Mouse (Mus musculus) MN1 (cell line): ENCODE data around the gene 2410015M20Rik.
"Not testable (repeated sequence)": the region's sequence is repeated elsewhere in the genome, so short reads cannot be mapped to it uniquely, and the experiment has no call there.

ENCODE experiments used
- DNase-seq: peaks from one replicate; pipeline ENCODE4 v3.0.0-alpha.2; 2016; ENCODE audit warnings: low spot score

The 2410015M20Rik gene

DNA sequence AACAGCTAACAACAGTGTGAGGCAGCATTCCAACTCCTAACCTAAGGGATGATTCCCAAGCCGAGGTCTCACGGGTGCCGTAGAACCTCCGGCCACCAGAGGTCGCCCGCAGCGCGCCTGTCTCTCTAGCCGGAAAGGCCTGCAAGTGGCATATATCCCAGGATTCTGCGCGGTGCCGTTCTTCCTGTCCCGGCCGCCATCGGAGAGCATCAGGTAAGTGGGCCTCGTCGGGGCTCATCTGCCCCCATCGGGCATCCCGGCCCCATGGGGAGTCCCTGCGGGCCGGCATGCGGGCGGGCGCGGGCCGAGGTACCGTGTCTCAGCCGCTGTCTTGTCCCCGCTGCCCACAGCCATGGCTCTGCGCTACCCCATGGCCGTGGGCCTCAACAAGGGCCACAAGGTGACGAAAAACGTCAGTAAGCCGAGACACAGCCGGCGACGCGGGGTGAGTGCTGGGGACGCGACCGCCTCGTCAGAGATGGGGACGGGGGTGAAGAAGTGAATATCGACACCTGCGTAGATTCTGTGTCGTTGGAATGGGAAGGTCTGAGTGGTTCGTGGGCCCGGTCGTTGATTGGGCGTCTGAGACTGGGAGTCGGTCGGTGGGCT, 3.8 kb upstream of the 2410015M20Rik start, which contains the start of gene Rpl36:
Rpl36 (plus strand) TSS at position 181 of the 609 bp plus-strand sequence.
- peak; percentile 97 for DNase-seq

GRCm38 (mm10) chr17:56612565-56612939, 3.0 kb upstream of the 2410015M20Rik start:
- DNase-seq, result not testable (repeated sequence)

DNA sequence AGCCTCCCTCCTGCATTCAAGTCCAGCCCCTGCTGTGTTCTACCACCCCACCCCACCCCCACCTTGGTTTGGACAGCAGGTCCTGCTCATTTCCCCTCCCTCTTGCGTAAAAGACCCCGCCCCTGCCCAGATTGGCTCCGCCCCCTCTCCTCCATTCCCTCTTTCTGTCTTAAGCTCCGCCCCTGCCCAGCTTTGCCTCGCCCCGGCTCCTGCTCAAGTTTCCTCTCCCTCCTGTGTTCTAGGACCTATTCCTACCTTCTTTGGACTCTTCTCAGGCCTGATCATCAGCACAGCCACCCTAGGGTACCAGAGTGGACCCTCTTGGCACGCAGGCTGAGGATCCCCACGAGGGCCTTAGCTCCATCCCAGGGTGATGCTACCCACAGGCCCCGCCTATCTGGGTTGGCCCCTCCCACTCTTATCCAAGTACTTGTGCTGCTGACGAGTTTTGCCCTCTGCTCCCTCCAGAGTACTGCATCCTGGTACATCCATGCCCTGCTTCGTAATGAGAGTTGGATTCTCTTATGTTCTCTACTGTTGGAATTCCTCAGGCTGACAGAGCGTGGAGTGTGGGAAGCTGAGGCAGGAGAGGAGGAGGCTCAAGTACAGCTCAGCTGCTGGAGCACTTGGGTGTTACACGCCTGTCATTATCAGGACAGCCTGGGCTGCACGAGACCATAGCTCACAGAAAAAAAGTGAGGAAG, 2.4 kb upstream of the 2410015M20Rik start:
- no peak for DNase-seq

DNA sequence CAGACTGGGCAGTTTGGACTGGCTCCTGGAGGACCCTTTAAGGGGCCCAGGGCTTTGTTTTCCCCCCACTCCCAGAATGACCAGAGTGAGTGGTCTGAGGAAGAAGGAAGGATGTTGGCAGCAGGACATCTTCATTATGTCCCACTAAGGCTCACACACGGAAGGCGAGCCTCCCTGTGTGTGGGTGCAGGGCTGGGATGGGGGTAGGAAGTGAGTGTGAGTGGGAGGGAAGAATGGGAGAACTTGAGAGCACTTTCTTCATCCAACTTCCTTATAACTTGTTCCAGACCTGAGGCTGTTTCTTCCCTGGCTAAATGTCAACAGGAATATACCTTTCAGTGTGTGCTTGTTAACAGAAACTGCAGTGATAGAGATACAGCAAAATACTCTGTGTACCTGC, 1.8 kb upstream of the 2410015M20Rik start:
- DNase-seq, result no peak

GRCm38 (mm10) chr17:56608699-56609098, 872 bp downstream of the 2410015M20Rik start:
- DNase-seq, result no peak

DNA sequence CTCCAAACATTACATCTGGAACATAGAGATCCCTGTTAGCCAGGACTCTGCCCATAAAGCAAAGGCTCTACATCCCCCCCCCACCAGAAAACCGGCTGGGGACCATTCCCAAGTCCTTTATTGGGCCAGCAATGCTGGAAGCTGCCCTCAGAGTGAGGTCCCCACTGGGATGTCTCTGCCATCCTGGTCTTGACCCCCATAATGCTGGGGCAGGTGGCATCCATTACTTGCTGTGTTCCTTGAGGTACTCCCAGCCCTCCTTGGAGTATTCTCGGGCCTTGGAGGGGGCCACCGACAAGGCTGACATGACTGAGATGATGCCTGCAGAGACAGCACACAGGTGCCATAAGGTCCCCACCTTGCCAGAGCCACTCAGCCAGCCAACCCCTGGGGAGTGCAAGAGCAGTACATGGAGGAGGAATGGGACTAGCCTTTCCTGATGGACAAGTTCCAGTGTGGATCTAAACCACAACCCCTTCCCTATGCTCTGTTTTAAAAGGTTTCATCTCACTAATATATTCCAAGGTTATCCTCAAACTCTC, 2.0 kb downstream of the 2410015M20Rik start:
- DNase-seq, result no peak

DNA sequence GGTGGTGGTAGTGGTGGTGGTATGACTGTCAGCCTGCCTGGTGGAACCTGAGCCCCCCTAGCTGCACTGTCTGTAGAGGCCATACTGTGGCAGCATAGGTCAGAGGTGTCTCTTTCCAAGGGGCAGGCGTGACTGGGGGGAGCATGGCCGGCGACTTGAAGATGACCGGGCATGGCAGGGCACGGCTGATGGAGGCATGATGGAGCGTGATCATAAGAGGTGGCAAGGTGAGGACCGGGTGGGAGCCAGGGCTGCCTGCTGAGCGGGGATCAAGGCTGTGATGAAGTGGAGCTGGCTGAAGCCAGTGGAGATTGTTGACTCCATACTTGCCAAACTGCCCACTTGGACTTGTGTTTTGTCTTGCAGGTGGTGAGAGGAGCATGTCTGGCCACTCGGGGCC, 4.1 kb downstream of the 2410015M20Rik start:
- no peak for DNase-seq

DNA sequence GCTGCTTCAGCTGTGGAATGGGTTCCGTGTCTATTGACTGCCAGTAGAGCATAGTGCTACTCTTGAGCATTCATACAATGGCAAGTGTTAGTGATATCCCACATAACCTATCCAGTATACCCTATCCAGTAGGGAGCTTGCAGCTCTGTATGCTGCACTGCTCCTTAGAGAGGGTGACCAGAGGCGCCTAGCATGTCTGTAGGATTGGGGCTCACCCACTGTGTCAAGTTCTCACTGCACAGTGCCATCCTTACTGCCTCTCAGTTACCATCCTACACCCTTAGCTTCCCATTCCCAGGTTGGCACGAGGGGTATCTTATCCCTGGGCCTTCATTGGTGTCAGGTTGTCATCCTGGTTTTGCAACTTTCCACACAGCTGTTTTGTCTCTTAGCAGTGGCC, 5.1 kb downstream of the 2410015M20Rik start:
- DNase-seq, result no peak

DNA sequence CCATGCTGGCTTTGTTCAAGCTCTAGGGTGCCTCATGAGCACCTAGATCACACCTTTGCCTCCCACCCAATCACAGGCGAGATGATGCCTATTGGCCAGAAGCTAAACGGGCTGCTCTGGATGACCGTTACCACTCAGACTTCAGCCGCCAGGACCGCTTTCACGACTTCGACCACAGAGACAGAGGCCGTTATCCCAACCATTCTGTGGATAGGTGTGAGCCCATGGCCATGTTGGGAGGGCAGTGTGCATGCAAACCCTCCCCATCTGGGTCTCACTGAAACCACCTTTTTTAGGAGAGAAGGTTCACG, 5.5 kb downstream of the 2410015M20Rik start:
- DNase-seq, result no peak

- no peak for DNase-seq
Observed at GRCm38 (mm10) chr17:56603186-56604069, 6.1 kb downstream of the 2410015M20Rik start.

DNA sequence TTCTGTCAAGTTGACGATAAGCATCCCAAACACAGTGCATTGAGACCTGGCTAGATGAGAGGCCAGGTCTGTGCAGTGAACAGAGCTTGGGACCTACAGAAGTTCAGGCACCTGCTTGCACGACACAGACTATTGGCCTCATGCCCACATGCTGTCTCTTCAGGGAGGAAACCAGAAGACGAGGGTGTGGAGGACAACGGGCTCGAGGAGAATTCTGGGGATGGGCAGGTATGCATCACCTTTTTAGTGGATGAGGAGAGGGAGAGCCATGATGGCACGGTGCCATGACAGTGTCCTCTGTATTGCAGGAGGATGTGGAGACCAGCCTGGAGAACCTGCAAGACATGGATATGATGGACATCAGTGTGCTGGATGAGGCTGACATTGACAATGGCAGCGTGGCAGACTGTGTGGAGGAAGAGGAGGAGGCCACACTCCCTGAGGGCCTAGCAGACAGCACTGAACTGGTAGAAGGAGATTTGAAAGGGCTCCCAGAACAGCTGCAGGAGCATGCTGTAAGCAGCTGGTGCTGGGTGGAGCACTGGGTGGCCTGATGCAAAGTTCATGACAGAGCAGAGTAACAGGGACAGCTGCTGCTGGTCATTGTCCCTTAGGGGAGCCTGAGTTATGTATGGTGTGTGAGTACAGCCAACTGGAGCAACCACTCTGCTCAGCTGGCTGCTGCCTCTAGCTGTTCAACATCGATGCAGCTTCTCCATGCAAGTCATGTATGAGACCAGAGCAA, 15.9 kb downstream of the 2410015M20Rik start:
- DNase-seq, result no peak

DNA sequence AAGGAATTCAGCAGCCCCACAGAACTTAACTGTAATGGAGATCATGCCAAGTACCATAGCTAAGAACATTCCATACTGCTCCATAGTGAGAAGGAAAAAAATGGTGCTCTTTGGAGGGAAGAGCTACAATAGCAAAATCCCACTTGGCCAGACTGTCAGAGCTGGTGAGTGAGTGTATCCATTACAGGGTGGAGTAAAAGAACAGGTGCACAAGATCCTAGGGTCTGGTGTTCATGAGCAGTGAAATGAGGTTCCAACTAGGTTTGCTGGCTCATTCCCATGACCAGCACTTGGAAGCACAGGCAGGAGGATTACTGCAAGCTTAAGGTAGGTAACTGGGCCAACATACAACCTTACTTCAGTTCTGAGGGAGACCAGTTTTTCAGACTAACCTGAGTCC, 17.0 kb downstream of the 2410015M20Rik start:
- DNase-seq, result no peak

- DNase-seq, result no peak
Observed at GRCm38 (mm10) chr17:56588921-56589320, 20.6 kb downstream of the 2410015M20Rik start.

- DNase-seq, result no peak
Observed at GRCm38 (mm10) chr17:56587773-56588172, 21.8 kb downstream of the 2410015M20Rik start.

DNA sequence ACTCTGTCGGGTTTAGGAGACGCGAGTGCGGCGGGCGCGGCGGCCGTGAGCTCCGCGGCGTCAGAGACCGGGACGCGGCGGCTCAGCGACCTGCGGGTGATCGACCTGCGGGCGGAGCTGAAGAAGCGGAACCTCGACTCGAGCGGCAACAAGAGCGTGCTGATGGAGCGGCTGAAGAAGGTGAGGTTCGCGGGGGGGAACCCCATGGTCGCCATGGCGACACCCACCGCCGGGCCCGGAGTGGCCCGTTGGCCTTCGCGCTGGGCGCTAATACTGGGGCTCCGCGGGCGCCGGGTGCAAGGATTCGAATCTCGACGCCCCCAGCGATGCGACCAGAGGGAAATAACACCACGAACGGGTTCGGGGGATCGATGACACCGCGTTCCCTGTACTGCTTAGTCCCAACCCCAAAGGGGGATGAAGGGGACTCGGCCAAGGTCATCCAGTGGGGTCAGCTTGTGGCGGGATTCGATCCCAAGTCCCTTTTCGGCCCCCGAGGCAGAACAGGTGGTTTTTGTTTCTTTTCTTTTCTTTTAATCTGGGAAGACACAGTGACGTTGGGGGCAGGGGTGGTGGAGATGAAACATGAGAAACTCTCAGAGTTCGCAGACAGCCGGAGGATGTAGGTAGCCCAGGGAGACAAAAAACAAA, 24.3 kb downstream of the 2410015M20Rik start:
- peak; percentile 68 for DNase-seq

DNA sequence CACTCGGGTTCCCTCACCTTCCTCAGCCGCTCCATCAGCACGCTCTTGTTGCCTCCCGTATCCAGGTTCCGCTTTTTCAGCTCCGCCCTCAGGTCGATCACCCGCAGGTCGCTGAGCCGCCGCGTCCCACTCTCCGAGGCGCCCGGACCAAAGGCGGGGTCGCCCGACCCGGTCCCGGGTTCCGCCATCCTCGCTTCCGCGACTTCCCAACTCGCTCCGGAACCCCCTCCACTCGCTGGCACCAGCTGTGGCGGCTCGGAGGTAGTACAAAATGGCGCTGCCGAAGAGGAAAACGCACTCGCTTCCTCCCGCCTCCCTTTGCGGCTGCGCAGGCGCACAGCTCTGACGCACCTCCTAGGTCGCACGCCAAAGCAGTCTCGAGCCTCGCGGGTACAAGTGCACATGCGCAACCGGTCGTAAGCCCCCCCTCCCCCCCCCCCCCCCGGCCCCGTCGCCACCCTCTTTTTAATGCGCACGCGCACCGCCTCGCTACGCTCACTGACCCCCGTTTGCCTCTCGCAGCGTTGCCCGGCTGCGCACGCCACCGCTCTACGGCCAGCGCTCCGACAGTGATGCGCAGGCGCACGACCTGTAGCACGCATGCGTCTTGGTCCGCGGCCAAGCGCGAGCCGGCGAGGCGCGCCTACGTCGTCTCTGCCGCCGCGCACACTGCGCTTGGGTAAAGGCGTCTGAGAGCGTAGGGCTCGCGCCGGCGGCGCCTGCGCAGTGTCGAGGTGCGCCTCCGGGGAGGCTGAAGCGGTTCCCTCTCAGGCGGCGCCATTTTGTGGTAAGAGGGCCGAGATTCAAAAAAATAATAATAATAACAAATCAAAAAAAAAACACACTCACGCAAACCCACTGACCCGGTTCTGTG, 25.1 kb downstream of the 2410015M20Rik start, which contains the start of the genes Safb2 and Safb:
Safb2 (minus strand) TSS at position 329 of the 874 bp plus-strand sequence.
Safb (plus strand) TSS at position 569 of the 874 bp plus-strand sequence.
- peak; percentile 100 for DNase-seq

- DNase-seq, result peak; percentile 65
Observed at GRCm38 (mm10) chr17:56583611-56584256, 25.8 kb downstream of the 2410015M20Rik start.

DNA sequence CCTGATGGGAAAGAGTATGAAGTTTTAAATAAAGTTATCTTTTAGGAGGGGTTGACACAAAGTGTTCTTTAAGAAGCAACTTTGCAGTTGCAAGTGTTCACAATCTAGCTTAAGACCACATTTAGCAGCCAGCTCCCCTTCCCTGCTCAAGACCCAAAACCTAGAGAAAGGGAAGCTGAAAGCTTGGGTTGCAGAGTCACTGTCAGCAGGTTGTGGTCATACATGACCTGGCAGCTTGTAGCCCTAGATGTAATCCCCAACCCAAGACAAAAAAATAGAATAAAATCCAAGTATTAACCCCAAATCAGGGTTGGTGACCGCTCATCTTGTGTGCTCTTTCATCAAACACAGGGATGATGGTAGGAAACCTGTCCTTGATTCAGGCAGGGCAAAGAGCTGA, 26.5 kb downstream of the 2410015M20Rik start:
- no peak for DNase-seq

DNA sequence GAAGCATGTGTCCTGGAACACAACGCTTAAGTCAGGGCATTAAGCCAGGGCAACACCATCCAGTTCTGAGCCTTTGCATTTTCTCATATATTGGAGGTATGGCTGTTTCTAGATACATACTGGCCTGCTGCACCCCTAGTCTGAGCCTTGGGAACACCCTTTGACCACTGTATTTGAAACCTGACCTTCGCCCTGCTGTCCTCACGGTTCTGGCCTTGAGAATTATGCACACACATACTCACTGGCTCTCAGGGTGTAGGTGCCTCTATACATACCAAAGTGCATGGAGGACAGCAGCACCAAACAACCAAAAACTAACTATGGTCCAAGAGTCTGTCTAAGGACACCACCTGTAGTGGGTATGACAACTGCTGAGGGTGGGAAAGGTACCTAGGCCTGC, 36.6 kb downstream of the 2410015M20Rik start:
- DNase-seq, result no peak

DNA sequence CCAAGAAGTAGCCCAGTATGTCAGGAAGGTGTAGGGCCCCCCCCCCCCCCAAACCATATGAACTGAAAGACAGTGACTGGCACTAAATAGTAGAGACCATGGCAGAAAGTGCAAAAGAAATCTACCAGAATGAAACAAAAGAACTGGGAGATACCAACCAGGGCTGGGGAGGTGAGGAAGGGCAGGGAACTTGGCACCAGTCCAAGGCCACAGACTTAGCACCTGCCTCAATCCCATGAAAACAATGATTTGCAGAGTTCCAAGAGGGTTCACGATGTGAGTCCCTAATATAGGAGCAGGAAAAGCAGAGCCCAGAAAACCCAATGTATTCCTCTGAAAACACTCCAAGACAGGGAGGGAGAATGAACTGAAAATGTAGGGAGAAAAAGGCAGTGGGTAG, 37.4 kb downstream of the 2410015M20Rik start:
- peak; percentile 36 for DNase-seq
